Mouse (Mus musculus) urinary bladder, postnatal 10 days (tissue): ENCODE data around the gene Clptm1.

ENCODE experiments used
- DNase-seq: peaks from one replicate; pipeline ENCODE4 v3.0.0; 2022; ENCODE audit warnings: low spot score

Gene Clptm1

DNA sequence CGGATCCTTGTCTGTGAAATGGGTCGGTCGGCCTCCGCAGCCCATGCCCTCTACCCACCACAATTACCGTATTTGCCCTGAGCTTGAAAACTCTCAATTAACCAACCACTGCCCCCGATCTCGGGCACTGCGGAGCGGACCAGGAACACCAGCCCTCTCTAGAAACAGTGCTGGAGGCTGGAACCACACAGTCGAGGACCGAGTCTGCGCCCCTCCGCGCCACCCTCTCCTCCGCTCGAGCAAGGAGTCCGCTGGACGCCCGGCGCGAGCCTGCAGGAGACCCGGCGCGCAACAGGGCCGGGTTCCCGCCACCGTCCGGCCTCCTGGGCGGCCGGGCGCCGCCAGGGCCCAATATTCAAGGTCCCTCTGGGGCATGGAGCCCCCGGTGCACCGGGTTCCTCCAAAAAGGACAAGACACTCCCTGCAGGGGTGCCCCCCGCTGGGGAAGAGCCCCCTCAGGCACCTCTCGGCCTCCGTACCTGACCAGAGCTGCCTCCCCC, 328 bp downstream of the Clptm1 start:
- DNase-seq = no peak

DNA sequence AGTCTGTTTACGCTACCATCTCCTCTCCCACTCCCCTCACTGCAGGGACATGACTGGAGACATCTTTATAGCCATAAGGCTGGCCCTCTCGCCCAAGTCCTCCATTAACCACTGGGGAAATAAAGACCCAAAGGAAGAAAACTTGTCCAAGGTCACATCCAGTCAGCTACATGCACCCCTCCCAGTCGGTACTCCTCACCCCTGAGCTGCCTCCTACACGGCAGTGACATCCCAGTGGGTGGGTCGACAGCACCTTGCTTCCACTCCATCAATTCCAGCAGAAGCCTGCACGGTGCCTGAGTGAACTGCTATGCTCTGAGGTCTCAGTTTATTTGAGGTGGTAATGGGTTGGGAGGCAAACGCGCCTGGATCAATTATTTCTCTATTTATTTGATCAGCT, 893 bp downstream of the Clptm1 start:
- DNase-seq = no peak

DNA sequence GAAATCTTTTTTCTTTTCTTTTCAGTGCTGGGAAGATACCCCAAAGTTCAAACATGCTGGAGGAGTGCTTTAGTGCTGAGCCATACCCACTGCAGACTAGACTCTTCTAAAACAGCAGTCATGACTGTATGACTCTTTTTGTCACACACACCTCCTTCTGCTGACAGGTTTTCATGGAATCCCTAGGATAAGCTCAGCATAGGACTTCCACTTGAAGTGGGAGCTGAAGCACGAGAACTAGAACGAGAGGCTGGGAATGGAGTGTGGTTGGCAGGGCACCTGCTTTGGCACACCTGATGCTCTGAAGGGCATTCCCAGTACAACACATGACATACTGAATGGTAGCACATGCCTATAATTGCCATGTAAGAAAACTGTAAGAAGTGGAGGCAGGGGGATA, 12.2 kb downstream of the Clptm1 start:
- DNase-seq = no peak

DNA sequence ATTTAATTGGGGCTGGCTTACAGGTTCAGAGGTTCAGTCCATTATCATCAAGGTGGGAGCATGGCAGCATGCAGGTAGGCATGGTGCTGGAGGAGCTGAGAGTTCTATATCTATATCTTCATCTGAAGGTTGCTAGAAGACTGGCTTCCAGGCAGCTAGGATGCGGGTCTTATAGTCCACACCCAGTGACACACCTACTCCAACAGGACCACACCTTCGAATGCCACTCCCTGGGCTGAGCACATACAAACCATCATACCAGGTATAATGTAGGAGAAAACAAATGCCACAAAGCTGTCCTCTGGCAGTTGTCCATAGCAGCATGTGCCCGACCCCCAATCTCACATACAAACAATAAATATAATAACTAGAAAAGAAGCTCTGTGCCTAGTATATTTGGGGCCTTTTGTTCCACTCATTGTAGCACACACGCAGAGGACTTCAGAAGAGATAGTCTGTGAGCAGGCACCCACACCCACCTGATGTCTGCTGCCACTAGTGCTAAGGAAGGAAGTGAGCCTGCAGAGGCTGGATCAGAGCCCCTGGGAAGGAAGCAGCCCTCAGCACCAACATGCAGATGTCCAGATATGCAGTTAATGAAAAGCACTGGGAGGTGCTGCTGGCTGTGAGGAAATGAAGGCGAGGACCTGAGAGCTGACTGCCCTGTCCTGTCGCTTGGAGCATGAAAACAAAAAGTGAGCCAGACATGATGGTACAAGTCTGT, 13.6 kb downstream of the Clptm1 start:
- no peak for DNase-seq

DNA sequence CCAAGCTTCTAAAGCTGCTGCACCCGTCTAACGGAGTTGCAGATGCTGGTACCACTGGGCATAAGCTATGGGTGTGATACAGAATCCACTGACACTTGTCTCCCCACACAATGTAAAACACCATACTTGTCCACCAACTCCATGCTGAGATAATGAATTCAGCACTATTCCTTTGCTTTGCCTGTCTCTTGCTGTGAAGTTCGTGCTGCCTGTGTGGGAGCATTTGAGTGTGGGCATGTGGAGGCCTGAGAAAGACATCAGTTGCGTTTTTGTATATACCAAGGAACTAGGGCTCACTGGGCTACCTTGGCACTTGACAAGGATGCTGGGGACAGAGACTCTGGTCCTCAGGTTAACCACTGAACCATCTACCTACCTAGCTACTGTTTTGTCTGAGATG, 23.6 kb downstream of the Clptm1 start:
- DNase-seq = no peak

DNA sequence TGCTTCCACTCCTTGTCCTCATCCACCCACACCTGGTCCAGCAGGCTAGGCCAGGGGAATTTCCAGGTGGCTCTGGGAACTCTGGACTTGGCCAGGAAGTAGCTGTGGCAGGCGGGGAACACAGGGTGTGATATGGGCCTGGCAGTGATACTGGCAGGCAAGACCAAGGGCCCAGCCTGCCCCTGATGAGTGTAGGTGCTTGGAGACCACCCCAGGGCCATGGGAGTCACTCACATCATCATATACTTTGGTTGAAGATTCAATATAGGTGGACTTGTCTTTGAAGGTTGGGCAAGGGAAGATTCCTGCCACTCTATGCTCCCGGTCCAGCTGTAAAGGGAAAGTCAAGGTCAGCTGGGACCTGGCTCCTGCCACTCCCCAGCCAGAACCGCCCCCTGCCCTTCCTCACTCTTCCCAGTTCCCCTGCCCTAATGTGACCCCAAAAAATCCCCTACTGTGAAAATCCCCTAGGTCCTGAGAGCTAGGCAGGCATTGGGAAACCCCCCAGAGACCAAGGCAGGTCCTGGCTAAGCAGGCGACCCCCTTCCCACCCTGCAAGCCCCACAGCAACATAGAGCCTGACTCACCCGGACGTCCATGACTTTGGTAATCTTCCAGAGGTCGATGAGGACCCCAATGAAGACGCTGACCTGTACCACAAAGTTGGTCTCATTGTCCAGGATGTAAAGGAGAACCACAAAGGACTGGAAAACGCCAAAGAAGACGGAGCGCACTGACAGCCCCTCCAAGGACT, 29.6 kb downstream of the Clptm1 start:
- no peak for DNase-seq

DNA sequence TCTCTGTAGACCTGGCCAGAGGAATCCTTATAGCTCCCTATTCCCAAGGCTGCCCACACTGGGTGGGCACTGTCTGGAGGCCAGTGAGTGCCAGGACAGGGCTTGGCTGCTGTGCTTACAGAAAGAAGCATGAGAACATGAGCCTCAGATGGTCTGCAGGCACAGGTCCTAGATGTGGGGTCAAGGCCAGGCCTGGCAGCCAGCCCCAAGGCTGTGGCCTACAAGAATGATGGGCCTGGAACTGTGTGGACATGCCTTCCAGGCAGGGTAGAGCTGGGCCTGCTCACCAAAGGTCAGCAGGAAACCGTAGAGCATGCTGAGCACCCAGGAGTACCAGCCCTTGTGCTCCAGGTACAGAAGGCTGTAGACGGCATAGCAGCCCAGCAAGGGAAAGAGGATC, 30.2 kb downstream of the Clptm1 start:
- DNase-seq = no peak

DNA sequence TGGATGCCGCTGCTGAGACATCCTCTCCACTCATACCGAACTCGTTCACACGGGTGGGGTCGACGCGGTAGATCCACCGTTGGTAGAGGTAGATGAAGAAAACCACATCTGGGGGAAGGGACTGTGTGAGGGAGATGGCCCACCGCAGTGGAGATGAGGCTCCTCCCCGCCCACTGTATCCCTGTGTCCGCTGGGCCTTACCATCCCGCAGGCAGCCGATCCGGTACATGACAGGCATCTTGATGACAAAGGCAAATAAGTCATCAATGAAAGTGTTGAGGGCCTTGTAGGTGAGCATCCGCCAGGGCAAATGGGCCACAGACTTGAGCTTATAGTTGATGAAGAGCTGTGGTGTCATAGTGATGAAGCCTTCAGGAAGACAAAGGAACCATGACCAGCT, 31.0 kb downstream of the Clptm1 start:
- no peak for DNase-seq

DNA sequence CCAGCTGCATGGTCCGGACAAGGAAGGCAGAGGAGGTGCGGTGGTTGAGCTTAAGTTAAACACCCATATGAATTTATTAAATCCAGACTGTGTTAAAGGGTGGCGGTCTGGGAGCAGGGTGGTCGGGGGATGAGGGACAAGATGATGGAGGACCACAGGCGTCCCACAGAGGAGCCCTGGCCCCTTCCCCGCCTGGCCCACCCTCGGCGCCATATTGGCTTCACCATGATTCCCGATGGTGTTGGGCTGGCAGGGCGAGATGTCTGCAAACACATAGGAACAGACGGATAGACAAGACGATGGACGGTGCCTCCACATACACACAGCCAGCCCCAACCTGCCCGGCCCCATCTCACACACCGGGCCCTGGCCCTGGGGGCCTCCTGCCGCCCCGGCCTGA, 31.6 kb downstream of the Clptm1 start:
- DNase-seq = no peak

DNA sequence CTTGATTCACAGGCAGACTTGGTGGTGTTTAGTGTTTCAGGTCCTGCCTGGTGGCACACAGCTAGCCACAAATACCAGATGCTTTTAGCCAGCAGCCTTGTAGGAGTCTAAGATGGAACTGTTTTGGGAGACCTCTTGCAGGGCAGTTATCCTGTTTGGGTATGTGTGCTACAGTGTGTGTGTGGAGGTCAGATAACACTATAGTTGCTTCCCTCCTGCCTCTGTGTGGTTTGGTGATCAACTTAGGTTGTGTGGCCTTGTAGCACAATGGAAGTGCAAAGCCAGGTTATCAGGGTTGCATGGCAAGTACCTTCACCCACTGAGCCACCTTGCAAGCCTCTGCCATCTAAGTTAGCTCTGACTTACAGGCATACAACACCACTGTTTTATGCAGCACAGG, 32.1 kb downstream of the Clptm1 start:
- no peak for DNase-seq

DNA sequence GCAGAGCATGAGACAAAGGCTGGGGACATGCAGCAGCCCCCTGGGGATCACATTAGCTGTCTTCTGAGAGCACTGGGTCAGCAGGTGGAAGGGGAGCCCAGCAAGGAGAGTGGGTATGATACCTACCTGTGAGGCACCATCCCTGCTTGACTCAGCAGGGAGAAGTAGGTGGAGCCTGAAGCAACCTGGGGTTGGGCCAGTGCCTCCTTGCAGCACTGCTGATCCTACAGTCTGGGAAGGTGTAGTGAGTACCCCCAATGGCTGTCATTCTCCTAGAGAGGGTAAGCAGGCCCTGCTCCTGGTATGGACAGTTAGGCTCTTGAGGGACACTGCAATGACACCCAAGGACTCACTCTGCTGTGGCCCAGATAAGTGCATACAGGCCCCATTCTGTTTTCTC, 32.6 kb downstream of the Clptm1 start:
- no peak for DNase-seq

DNA sequence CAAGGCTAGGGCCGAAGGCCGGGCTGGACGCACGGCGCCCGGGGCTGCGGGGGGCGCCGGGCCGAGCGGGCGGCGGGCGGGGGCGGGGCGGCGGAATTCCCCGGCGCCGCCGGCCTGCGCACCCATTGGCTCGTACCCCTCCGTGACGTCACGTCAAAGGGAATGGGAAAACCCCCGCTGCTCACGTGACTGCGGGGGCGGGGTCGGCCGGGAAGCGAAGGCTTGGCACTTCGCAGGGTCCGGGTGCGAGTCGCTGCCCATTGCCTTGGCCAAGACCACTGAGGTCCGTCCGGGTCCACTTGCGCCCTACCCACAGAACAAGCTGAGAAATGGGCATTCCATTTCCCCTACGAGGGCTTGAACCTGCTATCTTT, 35.5 kb downstream of the Clptm1 start, which contains the start of gene Relb:
Gene Relb, minus strand, starts transcription at position 78 of the 374 bp plus-strand sequence.
- DNase-seq = peak; percentile 78

DNA sequence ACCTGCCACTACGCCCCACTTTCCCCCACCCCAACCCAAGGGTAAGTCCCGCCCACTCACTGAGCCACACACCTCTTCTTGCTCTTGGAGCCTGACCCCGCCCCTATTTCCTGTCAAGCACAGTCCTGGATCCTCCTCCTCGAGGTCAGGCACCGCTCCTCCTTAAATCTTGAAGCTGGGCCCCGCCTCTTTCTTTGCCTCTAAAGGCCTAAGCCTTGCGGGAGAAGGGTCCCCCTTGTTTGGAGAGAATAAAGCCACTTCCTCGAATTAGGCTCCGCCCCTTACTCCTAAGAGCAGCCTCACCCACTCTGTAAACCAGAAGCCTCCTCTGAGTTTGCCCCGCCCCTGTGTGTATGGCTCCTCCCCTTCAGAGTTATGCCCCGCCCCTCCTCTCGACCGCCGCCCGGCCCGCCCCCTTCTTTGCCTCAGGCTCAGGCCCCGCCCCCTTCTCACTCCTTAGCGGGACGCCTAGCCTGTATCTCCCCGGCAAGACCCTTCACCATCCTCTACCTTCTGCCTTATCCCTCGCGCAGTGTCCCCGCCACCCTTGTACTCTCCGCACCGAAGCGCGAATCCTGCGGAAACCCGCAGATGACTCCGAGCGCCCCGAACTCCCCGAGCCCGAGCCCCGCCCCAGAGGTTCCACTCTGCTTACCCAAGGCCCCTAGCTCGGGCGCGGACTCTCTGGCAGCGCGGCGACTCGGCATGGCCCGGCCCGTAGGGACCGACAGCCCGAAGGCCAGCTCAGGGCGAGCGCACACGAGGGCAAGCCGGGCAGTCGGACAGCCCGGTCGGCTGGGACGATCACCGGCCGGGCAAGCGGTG, 36.1 kb downstream of the Clptm1 start:
- peak; percentile 89 for DNase-seq

DNA sequence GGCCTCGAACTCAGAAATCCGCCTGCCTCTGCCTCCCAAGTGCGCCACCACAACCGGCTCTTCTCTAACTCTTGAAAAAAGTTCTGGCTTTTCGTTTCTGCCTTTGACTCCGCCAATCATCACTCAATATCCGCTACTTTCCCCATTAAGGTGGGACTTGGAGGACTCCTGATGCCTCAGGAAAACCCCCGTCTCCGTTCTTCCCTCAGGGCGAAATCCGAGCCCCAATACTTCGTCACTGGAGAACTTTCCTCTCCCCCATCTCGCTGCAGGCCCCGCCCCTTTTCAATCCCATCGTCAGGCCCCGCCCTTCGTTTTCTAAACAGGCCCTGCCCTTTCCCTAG, 36.7 kb downstream of the Clptm1 start:
- peak; percentile 78 for DNase-seq

DNA sequence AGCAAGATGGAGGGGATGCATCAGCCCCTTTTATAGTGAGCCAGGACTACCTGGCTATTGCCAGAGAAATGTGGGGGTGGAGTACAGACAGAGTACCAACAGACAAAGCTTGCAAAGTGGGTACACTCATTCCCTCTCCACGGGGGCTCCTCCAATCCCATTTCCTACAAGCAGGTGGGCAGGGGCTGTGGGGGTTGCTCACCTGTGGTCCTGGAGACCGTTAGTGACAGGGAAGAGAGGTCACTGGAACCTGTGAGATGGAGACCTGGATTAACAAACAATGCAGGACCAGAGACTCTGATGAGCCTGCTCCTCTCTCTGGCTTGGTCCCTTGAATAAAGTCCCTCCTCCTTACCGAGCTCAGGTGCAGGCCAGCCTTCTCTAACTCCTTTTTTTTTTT, 37.1 kb downstream of the Clptm1 start:
- DNase-seq = no peak

DNA sequence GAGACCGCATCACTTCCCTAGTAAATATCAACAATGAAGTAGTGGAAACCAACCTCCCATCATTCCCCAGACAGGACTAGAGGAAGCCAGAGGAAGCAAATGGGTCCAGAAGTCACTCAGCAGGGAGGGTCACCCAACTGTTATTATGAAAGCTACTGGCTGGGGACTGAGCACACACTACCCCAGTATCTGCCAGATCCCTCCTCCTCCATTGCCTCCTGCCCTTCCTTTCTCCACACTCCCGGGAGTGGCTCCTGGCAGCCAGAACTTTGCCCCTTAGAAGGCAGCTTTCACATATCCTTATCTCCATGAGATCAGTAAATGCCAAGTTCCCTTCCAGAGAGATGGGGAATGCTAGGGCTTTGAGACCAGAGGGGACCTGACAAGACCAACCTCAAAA, 41.4 kb downstream of the Clptm1 start:
- no peak for DNase-seq

DNA sequence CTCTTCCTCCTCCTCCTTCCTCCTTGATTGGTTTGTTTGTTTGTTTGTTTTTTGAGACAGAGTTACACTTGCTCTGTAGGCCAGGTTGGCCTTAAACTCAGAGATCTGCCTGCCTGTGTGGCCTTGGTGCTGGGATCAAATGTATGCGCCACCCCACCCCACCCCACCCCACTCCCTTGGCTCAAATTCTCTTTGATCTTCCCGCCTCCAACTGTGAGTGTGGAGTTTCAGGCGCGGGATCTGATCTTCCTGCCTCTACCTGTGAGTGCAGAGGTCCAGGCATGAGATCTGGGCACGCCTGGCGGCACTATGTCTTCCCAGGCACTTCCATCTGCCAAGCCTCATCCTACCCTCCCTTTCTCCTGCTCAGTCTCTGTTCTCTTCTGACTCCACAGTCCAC, 42.6 kb downstream of the Clptm1 start:
- no peak for DNase-seq

DNA sequence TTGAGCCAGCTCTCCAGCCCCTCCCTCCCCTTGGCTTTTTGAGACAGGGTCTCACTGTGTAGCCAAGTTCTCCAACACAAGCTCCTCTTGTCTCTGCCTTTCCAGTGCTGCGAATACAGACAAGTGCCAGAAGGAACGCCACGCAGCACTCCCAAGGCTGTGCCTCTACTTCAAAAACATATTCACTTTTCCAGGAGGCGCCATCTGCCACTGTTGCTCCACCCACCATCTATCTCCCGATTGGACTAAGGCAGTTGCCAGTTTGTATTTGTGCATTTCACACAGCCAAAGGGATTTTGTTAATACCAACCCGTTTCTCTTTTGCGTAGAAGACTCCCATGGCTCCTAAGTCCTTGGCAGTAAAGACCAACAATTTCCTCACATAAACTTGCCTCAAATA, 44.0 kb downstream of the Clptm1 start:
- no peak for DNase-seq

DNA sequence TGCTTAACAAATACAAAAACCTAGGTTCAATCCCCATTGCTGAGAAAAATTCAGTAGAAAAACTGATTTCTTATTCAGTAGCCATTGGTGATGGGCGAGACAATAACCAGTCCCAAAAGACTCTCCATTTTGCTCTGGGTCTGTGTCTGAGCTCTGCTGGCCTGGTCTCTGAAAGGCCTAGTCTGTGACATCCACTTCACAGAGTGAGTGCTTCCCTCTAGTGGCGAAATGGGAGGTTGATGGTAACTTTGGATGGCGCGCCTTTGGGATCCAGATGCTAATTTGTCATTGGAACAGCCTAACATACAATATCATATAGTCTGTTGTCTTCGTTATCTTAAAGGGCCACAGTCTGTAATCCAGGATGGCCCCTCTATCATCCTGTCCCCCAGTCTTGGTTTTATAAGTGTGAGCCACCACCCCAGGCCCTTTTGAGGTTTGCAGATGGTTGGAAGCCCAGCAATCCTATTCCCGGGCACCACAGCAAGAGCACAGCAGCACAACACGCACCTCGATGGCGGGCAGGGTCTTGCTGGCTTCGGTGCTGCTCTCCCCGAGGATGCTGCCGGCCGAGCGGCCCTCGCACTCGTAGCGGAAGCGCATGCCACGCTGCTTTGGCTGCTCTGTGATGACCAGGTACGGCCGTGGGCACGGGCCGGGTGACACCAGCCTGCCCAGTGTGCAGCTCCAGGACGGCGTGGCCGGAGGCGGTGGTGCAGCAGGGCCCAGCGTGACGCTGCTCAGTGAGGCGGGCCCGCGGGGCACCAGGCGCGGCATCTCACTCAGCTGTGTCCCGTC, 45.6 kb downstream of the Clptm1 start:
- DNase-seq = no peak

DNA sequence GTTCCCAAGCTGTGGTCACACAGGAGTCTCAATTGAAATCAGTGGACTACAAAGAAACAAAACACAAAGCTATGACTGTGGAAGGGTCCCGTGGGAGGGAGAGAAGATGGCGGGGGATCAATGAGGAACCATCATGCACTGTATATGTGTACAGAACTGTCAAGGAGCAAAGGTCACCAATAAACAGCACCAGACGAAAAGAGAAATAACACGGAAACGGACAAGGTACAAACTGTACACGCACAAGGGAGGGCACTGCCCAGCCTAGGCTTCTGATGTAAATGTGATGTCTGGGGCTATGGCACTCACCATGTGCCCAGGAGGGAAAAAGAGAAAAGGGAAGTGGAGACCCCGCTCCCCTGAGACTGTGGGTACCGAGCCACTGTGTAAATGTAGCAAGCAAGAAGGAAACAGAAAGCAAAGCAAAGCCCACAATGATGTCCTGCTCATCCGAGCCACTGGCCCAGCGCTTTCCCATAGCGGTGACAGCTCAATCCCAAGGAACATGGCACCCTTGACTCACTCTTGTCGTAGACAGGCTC, 49.7 kb downstream of the Clptm1 start:
- DNase-seq = no peak

DNA sequence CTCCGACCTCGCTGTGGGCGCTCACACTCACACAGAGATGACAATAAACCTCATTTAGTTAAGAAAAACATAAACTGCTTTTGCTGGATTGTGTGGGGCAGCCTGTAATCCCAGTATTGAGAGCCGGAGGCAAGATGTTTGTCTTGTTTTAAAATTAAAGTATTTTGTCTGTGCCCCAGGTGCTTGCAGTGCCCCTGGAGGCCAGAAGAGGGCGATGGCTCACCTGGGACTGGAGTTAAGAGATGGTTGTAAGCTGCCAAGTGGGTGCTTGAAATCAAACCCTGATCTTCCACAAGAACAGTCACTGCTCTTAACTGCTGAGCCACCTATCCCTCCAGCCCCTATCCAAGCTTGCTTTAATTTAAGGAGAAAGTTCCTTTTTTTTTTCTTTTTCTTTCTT, 53.9 kb downstream of the Clptm1 start:
- DNase-seq = no peak
